Mouse (Mus musculus): ENCODE results near the gene Ddx3x. TPM values are rescaled to one million over a fixed set of nuclear protein-coding genes. Genes with fewer than 3 reads are reported as not detected.
"Not testable (repeated sequence)": the region's sequence is repeated elsewhere in the genome, so short reads cannot be mapped to it uniquely, and the experiment has no call there.

Gene Ddx3x
- polyA plus RNA-seq, 1 experiment = 38.9 TPM

DNA sequence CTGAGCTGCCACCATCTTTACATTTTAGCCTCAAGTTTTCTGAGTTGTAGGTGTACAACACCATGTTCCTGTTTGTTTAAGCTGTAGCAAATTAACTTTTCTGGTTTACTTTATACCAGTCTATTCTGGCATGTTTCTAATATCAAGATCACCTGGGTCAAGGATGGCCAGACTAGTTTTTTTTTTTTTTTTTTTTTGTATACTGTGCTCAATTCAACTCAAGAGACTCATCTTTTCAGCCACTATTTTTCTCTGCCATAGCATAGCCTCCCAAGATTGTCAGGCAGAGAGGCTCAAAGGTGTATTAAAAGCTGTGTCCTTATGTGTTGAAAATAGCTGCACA, 14.4 kb downstream of the Ddx3x start:
- H3K4me2 ChIP-seq (ENCODE audit: low read depth) = no peak overlapping the region
- H3K36me3 ChIP-seq (ENCODE audit: control insufficient read depth, insufficient read depth) = peaks cover 17% of the 10 kb centered on the region
- no peak overlapping the region for H3ac ChIP-seq (ENCODE audit: control insufficient read depth, insufficient read length)
- H3K79me2 ChIP-seq (ENCODE audit: control insufficient read depth, insufficient read depth) = no peaks in the 10 kb centered on the region
- TF ChIP-seq TCF12 (IDR thresholded peaks at IDR 0.05; ENCODE audit: insufficient read depth, poor library complexity, severe bottlenecking) (no peak), MAX (IDR thresholded peaks at IDR 0.05; ENCODE audit: low read depth) (no peak)
- H3K27me3 ChIP-seq (ENCODE audit: control insufficient read depth, insufficient read depth, insufficient read length) = no peaks in the 10 kb centered on the region
- H3K4me3 ChIP-seq = no peak overlapping the region

DNA sequence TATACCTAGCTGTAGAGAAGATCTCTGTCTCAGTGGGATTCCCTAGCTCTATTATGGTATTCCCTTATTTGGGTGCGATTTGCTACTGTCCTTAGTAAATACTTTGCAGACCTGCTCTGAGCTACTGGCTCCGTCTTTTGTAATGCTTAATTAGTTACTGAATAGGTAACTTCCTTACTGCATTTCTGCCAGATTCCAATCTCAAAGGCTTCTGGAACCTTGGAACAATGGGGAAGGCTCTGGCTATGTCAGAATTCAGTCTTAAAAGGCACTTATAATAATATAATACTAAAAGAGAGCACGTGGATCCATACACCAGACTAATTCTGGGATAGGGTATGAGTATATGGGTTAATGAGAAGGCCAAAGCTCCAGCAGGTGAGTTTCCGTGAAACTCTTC, 15.5 kb downstream of the Ddx3x start:
- H3K4me3 ChIP-seq; H3ac ChIP-seq (ENCODE audit: control insufficient read depth, insufficient read length); H3K79me2 ChIP-seq (ENCODE audit: control insufficient read depth, insufficient read depth); H3K36me3 ChIP-seq (ENCODE audit: control insufficient read depth, insufficient read depth); H3K27me3 ChIP-seq (ENCODE audit: control insufficient read depth, insufficient read depth, insufficient read length); H3K4me2 ChIP-seq (ENCODE audit: low read depth): not testable (repeated sequence)

DNA sequence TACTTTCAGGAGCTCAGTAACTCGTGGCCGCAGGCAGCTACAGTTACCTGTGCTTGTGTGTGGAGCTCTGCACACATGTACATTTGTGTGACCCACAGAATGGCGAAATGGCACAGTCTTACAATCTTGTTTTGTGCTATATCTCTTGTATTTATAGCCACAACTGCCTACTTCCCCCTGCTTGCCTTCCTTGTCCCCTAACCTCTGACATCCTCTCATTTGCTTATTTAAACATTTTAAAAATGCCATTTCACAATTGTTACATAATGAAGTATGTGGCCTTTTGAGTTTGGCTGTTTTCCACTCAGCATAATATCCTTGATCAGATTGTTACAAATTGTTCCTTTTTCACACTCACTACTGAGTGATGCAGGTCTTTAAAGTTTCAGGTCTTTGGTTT, 25.4 kb downstream of the Ddx3x start:
- no peaks in the 10 kb centered on the region for H3K27me3 ChIP-seq (ENCODE audit: control insufficient read depth, insufficient read depth, insufficient read length)
- TF ChIP-seq CEBPB (IDR thresholded peaks at IDR 0.05; ENCODE audit: insufficient read depth, poor library complexity, severe bottlenecking) (no peak), MYOG (IDR thresholded peaks at IDR 0.05; ENCODE audit: control insufficient read depth in 1 of 3, insufficient read depth in 1 of 3, insufficient read length in 2 of 3, low read depth in 2 of 3) (no peak), TCF12 (IDR thresholded peaks at IDR 0.05; ENCODE audit: insufficient read depth, poor library complexity, severe bottlenecking) (no peak), MYOD1 (IDR thresholded peaks at IDR 0.05; ENCODE audit: control insufficient read depth in 1 of 3, insufficient read length in 2 of 3, low read depth in 2 of 3) (no peak), POLR2AphosphoS2 (IDR thresholded peaks at IDR 0.05; ENCODE audit: insufficient read length, low read depth) (no peak), E2F4 (IDR thresholded peaks at IDR 0.05; ENCODE audit: insufficient read depth) (no peak), USF1 (IDR thresholded peaks at IDR 0.05; ENCODE audit: low read depth) (no peak), POLR2A (IDR thresholded peaks at IDR 0.05; ENCODE audit: insufficient read length, low read depth) (no peak), REST (IDR thresholded peaks at IDR 0.05; ENCODE audit: insufficient read depth, insufficient read length) (no peak), TCF3 (IDR thresholded peaks at IDR 0.05; ENCODE audit: insufficient read length, low read depth) (no peak), SRF (IDR thresholded peaks at IDR 0.05; ENCODE audit: control insufficient read depth, insufficient read length, low read depth) (no peak), MAX (IDR thresholded peaks at IDR 0.05; ENCODE audit: low read depth) (no peak)
- H3K4me2 ChIP-seq (ENCODE audit: low read depth) = no peak overlapping the region
- no peak overlapping the region for H3K4me3 ChIP-seq
- no peaks in the 10 kb centered on the region for H3K36me3 ChIP-seq (ENCODE audit: control insufficient read depth, insufficient read depth)
- H3ac ChIP-seq (ENCODE audit: control insufficient read depth, insufficient read length) = no peak overlapping the region
- H3K79me2 ChIP-seq (ENCODE audit: control insufficient read depth, insufficient read depth) = no peaks in the 10 kb centered on the region

DNA sequence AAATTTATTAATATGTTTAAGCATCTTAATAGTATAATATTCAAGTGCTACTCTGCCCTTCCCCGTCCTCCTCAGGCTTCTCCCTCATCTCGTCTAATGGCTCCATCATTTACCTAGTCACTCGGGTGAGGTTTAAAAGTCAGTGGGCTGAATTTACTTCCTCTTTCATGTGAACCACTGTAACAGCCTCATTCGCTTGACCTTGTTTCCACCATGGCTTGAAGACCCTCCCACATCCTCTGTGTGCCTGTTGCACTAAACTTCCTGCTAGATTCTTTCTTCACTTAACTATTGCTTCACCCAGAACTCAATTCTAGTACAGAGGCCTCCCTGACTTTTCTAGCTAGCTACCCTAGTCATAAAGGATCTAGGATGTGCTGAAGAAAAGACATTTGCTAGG, 30.6 kb downstream of the Ddx3x start:
- Histone ChIP-seq H3K4me2 (ENCODE audit: low read depth) (no peak overlapping the region), H3K27me3 (ENCODE audit: control insufficient read depth, insufficient read depth, insufficient read length) (no peaks in the 10 kb centered on the region), H3K79me2 (ENCODE audit: control insufficient read depth, insufficient read depth) (no peaks in the 10 kb centered on the region), H3ac (ENCODE audit: control insufficient read depth, insufficient read length) (no peak overlapping the region), H3K4me3 (no peak overlapping the region), H3K36me3 (ENCODE audit: control insufficient read depth, insufficient read depth) (no peaks in the 10 kb centered on the region)
- TF ChIP-seq SRF (IDR thresholded peaks at IDR 0.05; ENCODE audit: control insufficient read depth, insufficient read length, low read depth) (no peak), E2F4 (IDR thresholded peaks at IDR 0.05; ENCODE audit: insufficient read depth) (no peak), TCF3 (IDR thresholded peaks at IDR 0.05; ENCODE audit: insufficient read length, low read depth) (no peak), TCF12 (IDR thresholded peaks at IDR 0.05; ENCODE audit: insufficient read depth, poor library complexity, severe bottlenecking) (no peak), POLR2AphosphoS2 (IDR thresholded peaks at IDR 0.05; ENCODE audit: insufficient read length, low read depth) (no peak), MAX (IDR thresholded peaks at IDR 0.05; ENCODE audit: low read depth) (no peak)

DNA sequence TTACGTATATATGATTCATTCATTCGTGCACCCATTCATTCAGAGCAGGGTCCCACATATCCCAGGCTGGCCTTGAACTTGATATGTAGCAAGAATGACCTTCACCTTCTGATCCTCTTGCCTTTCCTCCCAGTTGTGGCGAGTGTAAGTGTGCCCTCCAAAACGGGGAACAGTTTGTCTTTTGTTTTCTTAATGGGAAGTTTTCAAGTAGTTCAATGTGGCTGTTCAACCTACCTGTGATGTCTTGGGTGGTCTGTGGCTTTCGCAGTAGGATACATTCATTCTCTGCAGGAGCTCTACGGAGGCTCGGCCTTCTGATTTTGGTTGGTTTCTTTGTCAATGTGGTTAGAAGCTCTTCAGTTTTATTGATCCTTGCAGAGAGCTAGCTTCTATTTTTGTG, 48.8 kb downstream of the Ddx3x start:
- Histone ChIP-seq H3K36me3 (ENCODE audit: control insufficient read depth, insufficient read depth) (no peaks in the 10 kb centered on the region), H3K27me3 (ENCODE audit: control insufficient read depth, insufficient read depth, insufficient read length) (no peaks in the 10 kb centered on the region), H3K4me3 (no peak overlapping the region), H3K4me2 (ENCODE audit: low read depth) (no peak overlapping the region), H3K79me2 (ENCODE audit: control insufficient read depth, insufficient read depth) (no peaks in the 10 kb centered on the region), H3ac (ENCODE audit: control insufficient read depth, insufficient read length) (no peak overlapping the region)
- TF ChIP-seq SRF (IDR thresholded peaks at IDR 0.05; ENCODE audit: control insufficient read depth, insufficient read length, low read depth) = no peak
- TF ChIP-seq TCF3 (IDR thresholded peaks at IDR 0.05; ENCODE audit: insufficient read length, low read depth) = no peak
- TF ChIP-seq E2F4 (IDR thresholded peaks at IDR 0.05; ENCODE audit: insufficient read depth) = no peak
- TF ChIP-seq MYOG (IDR thresholded peaks at IDR 0.05; ENCODE audit: control insufficient read depth in 1 of 3, insufficient read depth in 1 of 3, insufficient read length in 2 of 3, low read depth in 2 of 3) = no peak
- TF ChIP-seq POLR2AphosphoS2 (IDR thresholded peaks at IDR 0.05; ENCODE audit: insufficient read length, low read depth) = no peak
- no peak for TF ChIP-seq POLR2A (IDR thresholded peaks at IDR 0.05; ENCODE audit: insufficient read length, low read depth)
- TF ChIP-seq CEBPB (IDR thresholded peaks at IDR 0.05; ENCODE audit: insufficient read depth, poor library complexity, severe bottlenecking) = no peak
- TF ChIP-seq USF1 (IDR thresholded peaks at IDR 0.05; ENCODE audit: low read depth) = no peak
- TF ChIP-seq MYOD1 (IDR thresholded peaks at IDR 0.05; ENCODE audit: control insufficient read depth in 1 of 3, insufficient read length in 2 of 3, low read depth in 2 of 3) = no peak
- TF ChIP-seq REST (IDR thresholded peaks at IDR 0.05; ENCODE audit: insufficient read depth, insufficient read length) = no peak
- no peak for TF ChIP-seq TCF12 (IDR thresholded peaks at IDR 0.05; ENCODE audit: insufficient read depth, poor library complexity, severe bottlenecking)

Other genes starting within 250 kb of the Ddx3x start
- gene Usp9x, start 209.5 kb upstream of the Ddx3x start, polyA plus RNA-seq (2012; fragmentation: generic; extraction: Trizol) = 18.9 TPM
- gene Nyx, start 185.1 kb downstream of the Ddx3x start, polyA plus RNA-seq (2012; fragmentation: generic; extraction: Trizol) = 0.01 TPM

Data from myocyte (in vitro differentiated cells).